Mouse (Mus musculus): ENCODE measurements around the gene Gm10959.

DNA sequence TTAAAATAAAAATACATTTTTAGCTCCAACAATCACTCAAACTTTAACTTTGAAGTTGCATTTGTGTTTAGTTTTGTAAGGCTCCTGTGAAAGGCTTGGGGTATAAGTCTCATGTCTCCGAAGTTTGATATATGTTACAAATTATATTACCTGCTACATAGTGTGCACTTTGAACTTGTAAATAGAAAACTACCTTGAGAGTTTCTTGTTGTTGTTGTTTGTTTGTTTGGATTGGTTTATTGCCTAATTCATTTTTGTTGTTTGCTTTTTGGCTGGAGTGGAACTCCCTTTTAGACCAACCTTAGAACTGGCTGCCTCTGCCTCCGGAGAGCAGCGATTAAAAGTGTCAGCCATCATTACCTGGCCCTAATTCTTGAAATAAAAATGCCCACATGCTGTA, 24.4 kb downstream of the Gm10959 start, which contains the start of gene Fabp2:
- TF ChIP-seq CTCF (IDR thresholded peaks at IDR 0.05; ENCODE audit: low read depth): no peak
- TF ChIP-seq EP300 (IDR thresholded peaks at IDR 0.05; ENCODE audit: low read depth): no peak
